Mouse (Mus musculus): ENCODE measurements at regions not wholly inside any gene's neighbourhood (a gene's known extent, or its start where the extent isn't known, plus 50 kb on each side); places are given as distances from the start of the nearest gene placed in this dataset.
"Not testable (repeated sequence)": the region's sequence is repeated elsewhere in the genome, so short reads cannot be mapped to it uniquely, and the experiment has no call there.

DNA sequence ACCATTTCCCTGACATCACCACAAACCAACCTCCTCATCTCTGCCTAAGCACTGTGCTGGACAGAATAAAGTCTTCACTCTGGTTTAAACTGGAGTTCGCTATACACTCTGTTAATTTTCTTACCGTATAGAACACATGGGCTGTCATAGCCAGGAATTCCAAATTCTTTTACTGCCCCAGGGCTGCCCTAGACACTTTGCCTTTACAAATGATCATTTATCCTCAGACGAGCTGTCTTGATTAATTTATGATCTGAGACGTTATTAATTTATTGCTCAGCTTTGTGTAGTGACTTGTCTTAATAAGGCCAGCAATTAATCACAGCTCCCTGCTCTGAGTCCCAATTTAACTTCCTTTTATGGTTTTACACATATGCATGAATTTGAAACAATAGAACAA lies 125.2 kb upstream of the Lnx1 start:
- DNase-seq (ENCODE audit: low spot score in 2 of 2) = no peak

- no peak for DNase-seq (ENCODE audit: low spot score in 2 of 2)
Measured at GRCm38 (mm10) chr5:74825517-74826254, 123.0 kb upstream of the Lnx1 start.

DNA sequence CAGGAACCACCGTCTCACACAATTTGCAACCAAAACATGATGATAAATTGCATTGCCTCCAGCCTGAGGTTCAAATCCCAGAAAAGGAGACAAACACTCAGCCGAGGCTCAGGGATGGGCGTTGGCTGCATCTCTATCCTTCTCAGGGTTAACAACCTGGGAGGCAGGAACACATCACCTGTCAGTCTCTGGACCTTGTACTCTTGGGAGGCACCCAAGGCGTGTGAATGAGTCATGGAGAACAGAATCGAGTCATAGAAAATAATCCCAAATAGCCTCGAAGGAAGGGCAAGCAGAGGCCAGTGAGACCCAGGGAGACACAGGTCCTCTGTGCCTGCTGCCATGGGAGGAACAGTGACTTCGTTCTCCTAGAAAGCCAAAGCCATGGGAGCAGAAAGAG lies 121.0 kb upstream of the Lnx1 start:
- no peak for DNase-seq (ENCODE audit: low spot score in 2 of 2)

- no peak for DNase-seq (ENCODE audit: low spot score in 2 of 2)
Measured at GRCm38 (mm10) chr5:74821969-74822368, 119.3 kb upstream of the Lnx1 start.

DNA sequence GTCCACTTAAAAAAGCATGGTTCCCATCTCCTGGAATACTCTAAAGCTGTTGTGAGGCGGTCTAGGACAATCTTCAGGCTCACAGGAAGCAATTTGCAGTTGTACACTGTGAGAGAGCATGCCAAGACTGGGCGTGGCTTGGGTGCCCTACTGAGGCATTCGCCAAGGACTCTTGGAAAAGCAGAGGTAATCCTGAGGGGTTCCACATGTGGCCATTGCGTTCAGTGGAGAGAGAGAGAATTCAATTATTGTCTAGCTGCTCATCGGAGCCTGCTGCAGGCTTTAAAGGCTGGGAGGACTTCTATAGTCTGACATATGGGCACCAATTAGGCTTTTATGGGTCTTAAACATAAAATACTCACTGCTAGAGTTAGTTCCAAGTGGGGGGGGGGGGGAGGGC lies 113.8 kb upstream of the Lnx1 start:
- DNase-seq (ENCODE audit: low spot score in 2 of 2) = no peak

DNA sequence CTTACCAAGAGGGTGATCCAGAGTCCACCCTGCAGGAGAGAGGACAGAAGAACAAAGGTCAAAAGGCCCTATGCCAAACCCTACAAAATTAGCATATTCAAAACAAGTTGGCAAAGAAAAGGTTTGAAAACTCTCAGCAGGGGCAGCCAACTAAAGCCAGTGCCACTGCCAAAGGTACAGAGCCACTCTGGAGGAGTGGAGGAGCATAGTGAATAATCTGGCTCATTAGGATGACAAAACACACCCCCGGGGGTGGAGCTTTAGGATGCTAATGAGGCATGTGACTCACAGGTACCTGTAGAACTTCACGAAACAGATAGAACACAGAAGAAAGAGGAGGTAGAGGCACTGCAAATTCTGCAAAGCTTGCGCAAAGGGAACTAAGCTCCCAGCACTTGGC lies 110.7 kb upstream of the Lnx1 start:
- no peak for DNase-seq (ENCODE audit: low spot score in 2 of 2)

DNA sequence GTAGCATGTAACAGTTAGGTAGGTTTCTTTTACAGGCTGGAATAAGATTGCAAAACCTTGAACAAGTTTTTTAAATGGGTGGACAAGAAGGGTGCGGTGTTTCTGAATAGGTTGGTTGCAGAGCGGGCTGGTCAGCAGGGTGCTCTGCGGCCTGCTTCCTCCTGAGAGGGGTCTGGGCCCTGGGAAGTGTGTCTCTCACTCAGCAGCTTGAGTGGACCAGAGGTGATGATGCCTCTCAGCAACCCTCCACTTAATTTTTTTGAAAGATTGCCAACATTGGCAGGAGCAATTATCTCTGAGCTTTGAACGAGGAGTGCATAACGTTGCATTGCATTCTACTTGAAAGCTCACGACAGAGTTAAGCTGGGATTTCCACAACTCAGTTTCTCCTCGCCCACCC lies 108.3 kb upstream of the Lnx1 start:
- DNase-seq (ENCODE audit: low spot score in 2 of 2) = no peak

DNA sequence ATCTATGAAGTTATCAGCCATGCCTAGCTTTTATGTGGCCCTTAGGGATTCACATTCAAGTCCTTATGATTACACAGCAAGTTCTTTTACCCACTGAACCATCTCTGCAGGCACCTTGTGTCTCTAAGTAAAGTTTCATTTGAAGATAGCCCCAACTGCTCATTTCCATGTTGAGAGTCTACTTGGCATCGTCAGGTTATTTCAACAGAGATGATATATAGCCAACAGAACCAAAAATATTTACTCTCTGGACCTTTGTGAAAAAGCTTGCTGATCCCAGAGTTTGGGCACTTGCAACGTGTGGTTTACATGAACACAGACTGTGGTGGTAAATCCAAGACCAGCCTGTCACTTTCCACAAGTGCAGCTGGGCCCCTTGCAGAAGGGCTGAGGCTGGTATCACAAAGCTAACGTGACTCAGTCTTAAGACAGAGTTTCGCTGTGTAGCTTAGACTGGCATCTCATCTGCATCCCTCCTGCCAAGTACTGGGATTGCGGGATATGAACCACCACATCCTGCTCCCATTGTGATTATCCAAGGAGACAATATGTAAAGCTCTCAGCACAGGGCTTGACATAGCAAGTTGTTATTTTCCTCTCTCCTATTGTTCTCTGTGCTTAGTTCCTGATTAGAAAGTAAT lies 105.0 kb upstream of the Lnx1 start:
- no peak for DNase-seq (ENCODE audit: low spot score in 2 of 2)

DNA sequence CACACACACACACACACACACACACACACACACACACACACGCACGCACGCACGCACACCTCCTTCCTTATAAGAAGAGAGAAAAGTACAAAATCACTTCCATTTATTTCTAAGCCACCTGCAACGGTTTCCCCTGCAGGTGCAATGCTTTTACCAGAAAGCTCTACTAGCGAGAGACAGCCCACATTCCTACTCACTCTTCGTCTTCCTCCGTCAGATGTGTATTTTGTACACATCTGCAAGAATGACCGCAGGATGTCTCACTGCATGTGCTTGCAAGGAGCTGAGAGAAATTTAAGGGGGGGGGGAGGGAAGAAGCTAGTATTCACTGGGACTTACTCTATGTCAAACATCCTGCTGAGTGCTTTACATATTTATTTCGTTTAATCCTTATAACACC lies 99.2 kb upstream of the Lnx1 start:
- DNase-seq (ENCODE audit: low spot score in 2 of 2) = no peak

DNA sequence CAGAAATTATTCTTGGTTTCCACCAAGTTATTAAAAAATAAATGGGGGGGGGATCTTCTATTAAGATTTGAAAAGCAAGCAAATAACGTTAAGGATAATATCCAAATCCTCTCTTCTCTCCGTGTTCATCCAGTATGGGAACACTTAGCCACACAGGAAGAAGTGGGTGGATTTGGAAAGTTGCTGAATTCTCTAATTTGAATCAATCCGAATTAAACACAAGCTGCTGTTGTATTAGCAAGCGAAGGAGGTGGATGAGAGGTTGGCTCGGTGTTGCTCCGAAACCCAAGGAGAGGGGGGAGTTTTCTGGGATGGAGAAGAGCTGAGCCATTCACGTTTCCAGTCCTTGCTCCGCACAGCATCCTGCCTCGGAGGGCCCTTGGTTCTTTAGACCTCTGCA lies 97.6 kb upstream of the Lnx1 start:
- DNase-seq (ENCODE audit: low spot score in 2 of 2) = peak in 1 of 2 experiments; percentile 14

- peak in 1 of 2 experiments; percentile 41 for DNase-seq (ENCODE audit: low spot score in 2 of 2)
Measured at GRCm38 (mm10) chr5:74796421-74797067, 93.8 kb upstream of the Lnx1 start.

- DNase-seq (ENCODE audit: low spot score in 2 of 2) = no peak
Measured at GRCm38 (mm10) chr5:74794726-74795125, 92.0 kb upstream of the Lnx1 start.

- DNase-seq (ENCODE audit: low spot score in 2 of 2) = no peak
Measured at GRCm38 (mm10) chr5:74793431-74793830, 90.7 kb upstream of the Lnx1 start.

DNA sequence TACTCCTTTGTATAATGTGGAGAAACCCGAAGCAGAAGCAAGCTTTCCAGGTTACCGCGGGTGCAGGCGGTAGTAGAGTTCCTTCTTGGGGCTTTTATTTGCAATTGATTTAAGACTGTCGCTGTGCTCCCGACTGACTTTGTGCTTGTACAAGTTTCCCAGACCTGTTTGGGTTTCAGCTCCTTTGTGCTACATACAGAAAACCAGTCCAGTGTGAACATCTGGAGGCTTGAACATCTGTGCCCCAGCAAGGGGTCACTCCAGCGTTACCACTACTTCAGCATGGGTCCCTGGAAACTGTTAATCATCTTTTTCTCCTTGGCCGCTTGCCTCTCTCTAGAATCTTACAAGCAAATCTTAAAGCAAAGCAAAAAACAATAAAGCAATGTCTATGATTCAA lies 90.2 kb upstream of the Lnx1 start:
- no peak for DNase-seq (ENCODE audit: low spot score in 2 of 2)

- peak; percentile 23 to 53 for DNase-seq (ENCODE audit: low spot score in 2 of 2)
Measured at GRCm38 (mm10) chr5:74792301-74792700, 89.6 kb upstream of the Lnx1 start.

DNA sequence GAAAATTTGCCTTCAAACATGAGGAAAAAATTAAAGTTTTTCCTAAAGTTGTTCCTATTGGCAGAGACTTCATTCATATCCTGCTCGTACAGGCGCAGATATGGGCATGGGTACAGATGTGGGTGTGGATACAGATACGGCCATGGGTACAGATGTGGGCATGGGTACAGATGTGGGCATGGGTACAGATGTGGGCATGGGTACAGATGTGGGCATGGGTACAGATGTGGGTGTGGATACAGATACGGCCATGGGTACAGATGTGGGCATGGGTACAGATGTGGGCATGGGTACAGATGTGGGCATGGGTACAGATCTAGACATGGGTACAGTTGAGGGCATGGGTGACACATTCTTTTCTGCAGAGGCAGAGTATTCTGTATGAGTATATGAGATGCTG lies 87.8 kb upstream of the Lnx1 start:
- not testable (repeated sequence) for DNase-seq (ENCODE audit: low spot score in 2 of 2)

DNA sequence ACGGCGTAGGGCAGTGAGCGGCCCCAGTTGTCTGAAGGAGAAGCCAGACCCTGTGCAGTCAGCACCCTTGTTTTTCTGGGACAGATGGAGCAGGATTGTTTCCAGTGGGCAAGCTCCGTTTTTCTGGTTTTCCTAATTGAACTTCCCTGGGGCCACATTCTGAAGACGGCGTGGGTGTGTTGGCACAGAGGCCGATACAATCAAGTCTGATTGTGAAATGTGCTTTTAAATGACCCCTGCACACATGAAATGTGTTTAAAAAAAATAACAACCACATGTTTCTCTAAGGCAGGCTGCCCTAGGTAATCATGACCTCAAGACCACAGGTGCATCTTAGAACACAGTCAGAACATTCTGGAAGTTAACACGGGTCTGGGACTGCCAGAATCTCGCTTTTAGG lies 81.2 kb upstream of the Lnx1 start:
- no peak for DNase-seq (ENCODE audit: low spot score in 2 of 2)

GRCm38 (mm10) chr5:74778076-74778465 lies 75.4 kb upstream of the Lnx1 start:
- DNase-seq (ENCODE audit: low spot score in 2 of 2) = no peak

GRCm38 (mm10) chr5:74777381-74778075 lies 74.8 kb upstream of the Lnx1 start:
- DNase-seq (ENCODE audit: low spot score in 2 of 2) = no peak

DNA sequence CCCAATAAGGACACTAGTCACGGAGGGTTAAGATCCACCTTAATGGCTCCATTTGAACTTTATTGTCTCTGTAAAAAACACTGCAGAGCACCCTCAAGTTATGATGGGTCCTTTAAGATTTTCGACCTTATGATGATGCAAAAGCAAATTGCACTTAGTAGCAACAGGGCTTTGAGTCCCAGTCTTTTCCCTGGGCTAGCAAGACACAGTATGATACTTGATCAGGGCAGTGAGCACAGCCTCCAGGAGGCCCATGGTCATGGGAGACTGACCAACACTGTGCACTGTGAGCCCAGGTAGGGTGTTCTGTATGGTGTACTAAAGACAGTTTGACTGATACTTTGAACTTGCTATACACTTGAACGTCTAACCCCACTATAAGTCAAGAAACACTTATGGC lies 73.4 kb upstream of the Lnx1 start:
- no peak for DNase-seq (ENCODE audit: low spot score in 2 of 2)

- DNase-seq (ENCODE audit: low spot score in 2 of 2) = no peak
Measured at GRCm38 (mm10) chr5:74775596-74775995, 72.9 kb upstream of the Lnx1 start.

- DNase-seq (ENCODE audit: low spot score in 2 of 2) = no peak
Measured at GRCm38 (mm10) chr5:74773558-74774429, 71.1 kb upstream of the Lnx1 start.

Measured in left cerebral cortex, adult 9 months (tissue).